Mouse (Mus musculus) stomach, embryonic 16.5 days (tissue): ENCODE data around the gene Pgs1. TPM values are rescaled to one million over a fixed set of nuclear protein-coding genes. Genes with fewer than 3 reads are reported as not detected.

Experiments used
- ATAC-seq: fragments of 200-750 bp; cut with Nextera tagmentation; 2 replicates; pipeline ENCODE4 v1.8.0; 2017; ENCODE audit warnings: moderate number of reproducible peaks, moderate TSS enrichment; ENCODE audit not compliant: insufficient read depth, low FRiP score
- H3K27ac ChIP-seq: fragments of 300-500 bp; sonication (generic); 2 replicates; pipeline ENCODE4 v1.5.1; 2014; ENCODE audit warnings: low read length
- H3K27me3 ChIP-seq: fragments of 300-500 bp; sonication (generic); 2 replicates; pipeline ENCODE4 v1.6.1; 2014; ENCODE audit warnings: low read length, control low read depth, mixed read lengths; ENCODE audit not compliant: control insufficient read depth, insufficient read depth
- H3K36me3 ChIP-seq: fragments of 300-500 bp; sonication (generic); 2 replicates; pipeline ENCODE4 v1.6.1; 2014; ENCODE audit warnings: low read length; ENCODE audit not compliant: control insufficient read depth, insufficient read depth
- H3K4me1 ChIP-seq: fragments of 300-500 bp; sonication (generic); 2 replicates; pipeline ENCODE4 v1.6.1; 2014; ENCODE audit warnings: low read length, control low read depth, mixed read lengths; ENCODE audit not compliant: control insufficient read depth, insufficient read depth
- H3K4me2 ChIP-seq: fragments of 300-500 bp; sonication (generic); 2 replicates; pipeline ENCODE4 v1.6.1; 2014; ENCODE audit warnings: low read depth, low read length, mixed read lengths
- H3K4me3 ChIP-seq: fragments of 300-500 bp; sonication (generic); replicated peaks from 2 replicates; pipeline ENCODE4 v1.5.1; 2014; ENCODE audit warnings: mild to moderate bottlenecking, low read length
- H3K9ac ChIP-seq: fragments of 300-500 bp; sonication (generic); 2 replicates; pipeline ENCODE4 v1.6.1; 2014; ENCODE audit warnings: low read length
- H3K9me3 ChIP-seq: fragments of 300-500 bp; sonication (generic); replicated peaks from 2 replicates; pipeline ENCODE4 v1.6.1; 2016; ENCODE audit warnings: low read length, control low read depth; ENCODE audit not compliant: control insufficient read depth
- WGBS: fragments of 180-500 bp; shearing (Covaris S2); extraction: QIAGEN DNeasy Blood & Tissue Kit; methylation state at CpG from one replicate; pipeline ENCODE4 v1.1.7; 2014; 5-methylcytosine and 5-hydroxymethylcytosine counted together
- polyA plus RNA-seq: library from polyadenylated mRNA; unstranded; fragments of >200 nt; fragmentation: Nextera tagmentation; extraction: Ambion mirVana; gene quantifications from 2 replicates; pipeline ENCODE4 v1.2.1, GENCODE M21; 2015

Gene Pgs1
- polyA plus RNA-seq, 1 experiment from 2014 or later, result 32.1 TPM

DNA sequence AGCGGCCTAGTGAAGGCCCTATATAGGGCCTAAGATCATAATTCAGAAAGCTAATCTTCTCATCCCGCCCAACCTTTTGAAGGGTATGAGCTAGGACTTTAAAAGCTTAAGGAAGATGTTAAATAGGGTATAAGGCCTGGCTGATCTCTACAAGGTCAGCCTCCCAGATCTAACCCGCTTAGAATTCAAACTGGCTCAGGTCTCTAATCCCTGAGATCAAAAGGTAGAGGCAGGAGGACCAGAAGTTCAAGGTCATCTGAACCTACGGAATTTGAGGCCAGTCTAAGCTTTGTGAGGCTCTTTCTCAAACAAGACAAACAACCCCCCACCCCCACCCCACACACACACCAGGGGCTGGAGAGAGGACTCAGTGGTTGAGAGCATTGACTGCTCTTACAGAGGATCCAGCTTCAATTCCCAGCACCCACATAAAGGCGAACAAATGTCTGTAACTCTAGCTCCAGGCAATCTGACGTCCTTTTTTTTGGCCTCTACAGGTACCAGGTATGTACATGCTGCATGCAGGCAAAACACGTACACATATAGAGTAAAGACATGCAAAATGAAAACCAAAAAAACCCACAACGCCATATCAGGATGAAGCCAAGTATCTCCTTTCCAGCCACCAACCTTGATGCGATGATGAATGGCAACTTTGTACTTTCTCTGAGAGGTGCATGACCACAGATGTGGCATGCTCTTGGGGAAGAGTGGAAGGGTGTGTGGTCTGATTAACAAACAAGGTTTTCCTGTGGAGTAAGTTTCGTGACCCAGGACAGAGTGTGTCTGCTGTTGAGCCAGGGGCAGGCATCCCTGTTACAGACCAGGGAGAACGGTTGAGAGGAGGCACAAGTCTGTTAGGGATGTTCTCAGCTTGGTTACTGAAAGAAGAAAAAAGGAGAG is 13.2 kb upstream of the Pgs1 start:
- H3K4me1 ChIP-seq, result peaks cover 14% of the 10 kb centered on the region
- no peaks in the 10 kb centered on the region for H3K9me3 ChIP-seq
- H3K27me3 ChIP-seq, result no peaks in the 10 kb centered on the region
- WGBS, result 72% methylated on average over 11 of the region's 11 CpGs
- ATAC-seq, result no peak
- H3K9ac ChIP-seq, result no peak overlapping the region
- no peak overlapping the region for H3K4me3 ChIP-seq
- no peak overlapping the region for H3K4me2 ChIP-seq
- H3K27ac ChIP-seq, result no peak overlapping the region
- H3K36me3 ChIP-seq, result no peaks in the 10 kb centered on the region

- Histone ChIP-seq H3K36me3 (no peaks in the 10 kb centered on the region), H3K4me3 (no peak overlapping the region), H3K4me2 (no peak overlapping the region), H3K27ac (no peak overlapping the region), H3K9ac (no peak overlapping the region), H3K4me1 (peaks cover 12% of the 10 kb centered on the region; the same call in 1 of the 2 replicates), H3K9me3 (no peaks in the 10 kb centered on the region), H3K27me3 (no peaks in the 10 kb centered on the region)
- no peak for ATAC-seq
- WGBS, result 41% methylated on average over 5 of the region's 5 CpGs
Observed at GRCm38 (mm10) chr11:117973569-117973968, 12.5 kb upstream of the Pgs1 start.

GRCm38 (mm10) chr11:117974327-117975125 is 11.6 kb upstream of the Pgs1 start:
- Histone ChIP-seq H3K4me2 (no peak overlapping the region), H3K9ac (peak overlapping the region; percentile 48; the same call in 1 of the 2 replicates), H3K27ac (no peak overlapping the region), H3K36me3 (no peaks in the 10 kb centered on the region), H3K27me3 (no peaks in the 10 kb centered on the region), H3K9me3 (no peaks in the 10 kb centered on the region), H3K4me3 (no peak overlapping the region), H3K4me1 (peaks cover 12% of the 10 kb centered on the region; the same call in 1 of the 2 replicates)
- WGBS, result 46% methylated on average over 14 of the region's 14 CpGs
- no peak for ATAC-seq

DNA sequence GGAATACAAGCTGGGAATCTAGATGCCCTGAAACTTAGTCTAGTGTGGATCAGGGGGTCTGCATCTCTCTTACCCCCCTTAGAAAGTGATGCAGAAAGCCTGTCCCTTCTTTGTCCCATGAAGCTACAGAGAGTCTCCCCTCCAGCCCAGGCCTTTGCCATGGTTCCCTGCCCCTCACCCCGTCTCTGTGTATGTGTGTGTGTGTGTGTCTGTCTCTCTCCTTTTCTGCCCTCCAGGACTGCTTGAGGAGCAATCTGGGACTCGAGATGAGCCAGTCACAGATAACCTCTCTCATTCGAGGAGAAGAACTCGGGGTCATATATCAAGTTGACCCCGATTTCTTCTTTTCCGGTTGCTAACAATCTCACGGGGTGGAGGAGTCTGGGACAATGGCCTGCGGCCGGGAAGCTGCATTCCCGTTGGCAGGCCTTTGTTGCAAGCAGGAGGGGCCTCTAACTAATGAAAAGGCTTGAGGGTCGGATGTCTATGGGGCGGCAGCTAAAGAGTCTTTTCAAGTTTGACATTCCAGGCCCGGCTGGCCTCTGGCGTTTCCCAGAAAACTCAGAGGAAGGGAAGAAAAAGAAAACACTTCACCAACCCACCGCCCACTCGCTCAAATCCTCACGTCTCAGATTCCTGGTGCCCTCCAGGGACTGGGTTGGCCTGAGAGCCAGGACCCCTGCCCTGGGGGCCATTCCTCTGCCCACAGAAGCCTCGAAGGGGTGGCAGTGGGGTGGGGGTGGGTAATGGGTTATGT is 10.7 kb upstream of the Pgs1 start:
- H3K4me2 ChIP-seq, result no peak overlapping the region
- 29% methylated on average over 18 of the region's 18 CpGs for WGBS
- no peaks in the 10 kb centered on the region for H3K9me3 ChIP-seq
- no peaks in the 10 kb centered on the region for H3K36me3 ChIP-seq
- no peak overlapping the region for H3K27ac ChIP-seq
- no peak for ATAC-seq
- no peak overlapping the region for H3K4me3 ChIP-seq
- H3K4me1 ChIP-seq, result peaks cover 9% of the 10 kb centered on the region; the same call in 1 of the 2 replicates
- no peaks in the 10 kb centered on the region for H3K27me3 ChIP-seq
- 0 out of 2 replicates have a peak overlapping the region, but pooled peaks have one; percentile 31 for H3K9ac ChIP-seq

GRCm38 (mm10) chr11:117976081-117976582 is 10.0 kb upstream of the Pgs1 start:
- Histone ChIP-seq H3K4me3 (no peak overlapping the region), H3K27me3 (no peaks in the 10 kb centered on the region), H3K27ac (no peak overlapping the region), H3K36me3 (no peaks in the 10 kb centered on the region), H3K9me3 (no peaks in the 10 kb centered on the region), H3K9ac (0 out of 2 replicates have a peak overlapping the region, but pooled peaks have one; percentile 31), H3K4me1 (peaks cover 9% of the 10 kb centered on the region; the same call in 1 of the 2 replicates), H3K4me2 (no peak overlapping the region)
- peak; percentile 35; the same call in 1 of the 2 replicates for ATAC-seq
- WGBS, result 22% methylated on average over 8 of the region's 8 CpGs

- Histone ChIP-seq H3K4me3 (no peak overlapping the region), H3K36me3 (no peaks in the 10 kb centered on the region)
Observed at GRCm38 (mm10) chr11:117977694-117978360, 8.3 kb upstream of the Pgs1 start.

DNA sequence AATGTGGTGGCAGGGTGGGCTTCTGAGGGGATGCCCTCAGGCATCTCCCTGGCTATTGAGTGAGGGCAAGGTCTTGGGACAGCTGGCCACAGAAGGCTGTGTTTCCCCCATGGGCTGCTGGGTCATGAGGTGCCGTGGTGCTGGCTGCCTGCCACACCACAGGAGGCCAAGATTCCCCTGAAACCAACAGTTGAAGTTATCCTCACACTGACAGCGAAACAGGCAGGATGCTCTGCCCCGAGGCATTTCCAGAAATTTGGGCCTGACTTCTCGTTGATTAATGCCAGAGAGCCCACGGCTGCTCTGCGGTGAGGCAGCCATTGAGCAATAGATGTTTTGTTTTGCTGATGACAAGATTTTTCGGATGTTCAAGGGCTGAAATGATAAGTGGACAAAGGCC is 6.7 kb upstream of the Pgs1 start:
- Histone ChIP-seq H3K4me2 (no peak overlapping the region), H3K27me3 (no peaks in the 10 kb centered on the region), H3K4me1 (peaks cover 8% of the 10 kb centered on the region; the same call in 1 of the 2 replicates), H3K9ac (no peak overlapping the region), H3K4me3 (no peak overlapping the region), H3K27ac (no peak overlapping the region), H3K36me3 (no peaks in the 10 kb centered on the region), H3K9me3 (no peaks in the 10 kb centered on the region)
- 58% methylated on average over 7 of the region's 7 CpGs for WGBS
- no peak for ATAC-seq

More at GRCm38 (mm10) chr11:117977694-117978360, 8.3 kb upstream of the Pgs1 start:
- Histone ChIP-seq H3K4me1 (peaks cover 9% of the 10 kb centered on the region; the same call in 1 of the 2 replicates), H3K9ac (no peak overlapping the region), H3K4me2 (no peak overlapping the region), H3K9me3 (no peaks in the 10 kb centered on the region), H3K27ac (no peak overlapping the region), H3K27me3 (no peaks in the 10 kb centered on the region)
- no peak for ATAC-seq
- WGBS, result 60% methylated on average over 4 of the region's 5 CpGs

GRCm38 (mm10) chr11:117982426-117982825 is 3.7 kb upstream of the Pgs1 start:
- Histone ChIP-seq H3K27me3 (no peaks in the 10 kb centered on the region), H3K9me3 (no peaks in the 10 kb centered on the region), H3K27ac (no peak overlapping the region), H3K9ac (no peak overlapping the region), H3K4me2 (no peak overlapping the region), H3K4me3 (no peak overlapping the region), H3K4me1 (peaks cover 7% of the 10 kb centered on the region), H3K36me3 (no peaks in the 10 kb centered on the region)
- WGBS, result 59% methylated on average over 5 of the region's 5 CpGs
- ATAC-seq, result no peak
